Mouse (Mus musculus): ENCODE data around the gene Acsm5. TPM values are rescaled to one million over a fixed set of nuclear protein-coding genes. Genes with fewer than 3 reads are reported as not detected.

The Acsm5 gene
- polyA plus RNA-seq, 1 experiment from 2014 or later = not detected

DNA sequence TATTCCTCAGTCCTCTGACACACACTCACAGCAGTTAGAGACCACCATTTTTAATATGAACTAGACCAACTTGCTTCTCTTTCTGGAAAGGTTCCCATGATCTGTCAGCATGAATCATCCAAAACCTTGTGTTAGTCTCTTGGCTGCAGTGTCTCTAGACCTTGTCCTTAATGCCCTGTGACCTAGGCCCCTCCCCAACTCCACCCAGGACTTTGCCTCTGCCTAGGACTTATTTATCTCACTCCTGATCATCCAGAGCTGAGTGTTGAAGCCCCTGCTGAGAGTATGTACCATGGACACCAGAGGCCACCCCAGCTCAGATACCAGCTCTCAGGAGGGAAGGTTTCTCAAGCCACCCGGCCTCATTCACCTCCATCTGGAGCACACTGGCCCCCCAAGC lies 3.1 kb downstream of the Acsm5 start:
- no peak overlapping the region for H3K9ac ChIP-seq
- no peaks in the 10 kb centered on the region for H3K27me3 ChIP-seq
- no peak for ATAC-seq (ENCODE audit: low FRiP score, low read depth)
- no peaks in the 10 kb centered on the region for H3K36me3 ChIP-seq
- WGBS = 63% methylated on average over 1 of the region's 1 CpGs
- no peak overlapping the region for H3K4me2 ChIP-seq (replicated peaks)
- H3K4me3 ChIP-seq = no peak overlapping the region
- no peaks in the 10 kb centered on the region for H3K4me1 ChIP-seq
- H3K9me3 ChIP-seq = no peaks in the 10 kb centered on the region
- no peak overlapping the region for H3K27ac ChIP-seq

DNA sequence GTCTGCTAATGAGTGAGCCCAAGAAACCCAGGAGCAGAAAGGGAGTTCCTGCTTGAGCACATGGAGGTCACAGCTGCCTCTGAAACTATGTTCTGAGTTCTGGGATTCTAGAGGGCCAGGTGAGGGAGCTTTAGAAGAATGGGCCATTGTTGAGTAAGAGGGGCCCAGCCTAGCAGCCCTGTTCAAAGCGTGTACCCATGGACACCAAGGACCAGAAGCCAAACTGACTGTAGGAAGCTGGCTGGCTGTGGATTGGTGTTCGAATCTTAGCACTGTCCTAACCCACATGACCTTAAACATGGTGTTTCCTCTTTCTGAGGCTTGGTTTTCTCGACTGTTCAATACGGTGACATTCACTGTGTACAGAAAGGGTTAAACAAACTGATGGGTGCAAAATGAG lies 4.1 kb downstream of the Acsm5 start, which contains the start of gene Pdilt:
Gene Pdilt, minus strand, starts transcription at position 101 of the 400 bp plus-strand sequence.
- 75% methylated on average over 4 of the region's 4 CpGs for whole genome bisulfite sequencing
- H3K36me3 ChIP-seq = no peaks in the 10 kb centered on the region
- no peak within 1 kb of the TSS for H3K4me3 ChIP-seq
- no peak for ATAC-seq (ENCODE audit: low FRiP score, low read depth)
- H3K4me2 ChIP-seq (replicated peaks) = no peak within 1 kb of the TSS
- no peaks in the 10 kb centered on the region for H3K9me3 ChIP-seq
- no peak within 1 kb of the TSS for H3K9ac ChIP-seq
- no peaks in the 10 kb centered on the region for H3K27me3 ChIP-seq
- no peak within 1 kb of the TSS for H3K27ac ChIP-seq
- H3K4me1 ChIP-seq = no peaks in the 10 kb centered on the region

DNA sequence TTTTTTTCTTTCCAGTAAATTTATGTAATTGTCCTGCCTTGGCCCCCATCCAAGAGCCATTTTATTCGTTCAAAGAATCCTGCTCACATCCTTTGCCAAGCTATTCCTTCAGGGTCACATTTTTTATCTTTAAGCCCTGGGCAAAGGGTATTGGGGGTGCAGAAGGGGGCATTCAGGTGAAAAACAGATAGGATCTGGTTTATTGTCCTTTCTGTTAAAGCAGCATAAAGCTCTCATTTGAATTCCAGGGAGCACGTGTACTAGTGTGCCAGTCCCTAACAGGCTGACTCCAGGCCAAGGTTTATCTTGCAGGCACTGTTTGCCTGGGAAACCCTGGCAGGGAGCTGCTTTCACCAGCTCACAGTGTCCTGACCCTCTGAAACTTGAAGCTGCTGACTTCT lies 6.6 kb downstream of the Acsm5 start:
- Histone ChIP-seq H3K36me3 (no peaks in the 10 kb centered on the region), H3K27me3 (no peaks in the 10 kb centered on the region), H3K27ac (no peak overlapping the region), H3K9me3 (no peaks in the 10 kb centered on the region), H3K9ac (no peak overlapping the region), H3K4me3 (no peak overlapping the region), H3K4me2 (replicated peaks) (no peak overlapping the region), H3K4me1 (no peaks in the 10 kb centered on the region)
- no peak for ATAC-seq (ENCODE audit: low FRiP score, low read depth)
- 37% methylated on average over 2 of the region's 2 CpGs for WGBS

DNA sequence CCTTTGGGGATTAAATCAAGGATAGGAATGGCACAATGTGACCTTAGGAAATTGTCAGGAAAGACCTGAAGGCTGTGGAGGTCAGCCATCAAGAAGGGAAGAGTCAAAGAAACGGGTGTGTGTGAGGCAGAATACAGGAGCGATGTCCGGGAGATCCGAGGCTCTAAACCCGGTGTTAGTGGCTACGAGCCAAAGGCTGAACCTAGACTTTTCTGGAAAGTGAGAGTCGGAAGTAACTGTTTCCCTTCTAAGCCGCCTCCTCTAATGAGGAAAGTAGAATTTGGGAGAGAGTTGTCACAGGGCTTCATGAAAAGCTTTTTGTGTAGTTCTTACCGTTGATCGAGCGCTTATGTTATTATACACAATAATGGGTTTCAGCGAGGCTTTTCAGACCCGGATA lies 7.2 kb downstream of the Acsm5 start:
- no peaks in the 10 kb centered on the region for H3K9me3 ChIP-seq
- WGBS = 78% methylated on average over 13 of the region's 13 CpGs
- no peak overlapping the region for H3K4me2 ChIP-seq (replicated peaks)
- ATAC-seq (ENCODE audit: low FRiP score, low read depth) = no peak
- no peak overlapping the region for H3K9ac ChIP-seq
- H3K4me1 ChIP-seq = no peaks in the 10 kb centered on the region
- no peak overlapping the region for H3K27ac ChIP-seq
- no peaks in the 10 kb centered on the region for H3K27me3 ChIP-seq
- H3K36me3 ChIP-seq = no peaks in the 10 kb centered on the region
- no peak overlapping the region for H3K4me3 ChIP-seq

DNA sequence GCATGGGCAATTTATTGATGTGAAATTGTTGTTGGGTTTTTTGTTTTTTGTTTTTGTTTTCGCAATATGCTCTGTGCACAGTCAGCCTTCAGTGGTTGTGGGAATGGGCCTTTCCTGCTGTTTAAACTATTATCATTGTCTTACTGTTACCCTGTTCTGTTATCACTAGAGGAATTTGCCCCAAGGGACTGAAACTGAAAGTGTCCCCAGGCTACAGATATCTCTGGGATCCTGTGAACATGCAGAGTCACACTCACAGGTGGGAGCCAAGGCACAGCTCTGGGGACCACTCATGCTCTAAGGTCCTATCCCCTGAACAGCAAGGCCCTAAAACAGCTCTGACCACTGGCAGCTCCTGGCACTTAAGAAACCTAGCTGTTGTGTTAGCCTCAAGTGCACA lies 7.9 kb downstream of the Acsm5 start:
- Histone ChIP-seq H3K27ac (no peak overlapping the region), H3K4me1 (no peaks in the 10 kb centered on the region), H3K4me2 (replicated peaks) (no peak overlapping the region), H3K9ac (no peak overlapping the region), H3K4me3 (no peak overlapping the region), H3K9me3 (no peaks in the 10 kb centered on the region), H3K36me3 (no peaks in the 10 kb centered on the region), H3K27me3 (no peaks in the 10 kb centered on the region)
- 96% methylated on average over 1 of the region's 1 CpGs for WGBS
- no peak for ATAC-seq (ENCODE audit: low FRiP score, low read depth)

DNA sequence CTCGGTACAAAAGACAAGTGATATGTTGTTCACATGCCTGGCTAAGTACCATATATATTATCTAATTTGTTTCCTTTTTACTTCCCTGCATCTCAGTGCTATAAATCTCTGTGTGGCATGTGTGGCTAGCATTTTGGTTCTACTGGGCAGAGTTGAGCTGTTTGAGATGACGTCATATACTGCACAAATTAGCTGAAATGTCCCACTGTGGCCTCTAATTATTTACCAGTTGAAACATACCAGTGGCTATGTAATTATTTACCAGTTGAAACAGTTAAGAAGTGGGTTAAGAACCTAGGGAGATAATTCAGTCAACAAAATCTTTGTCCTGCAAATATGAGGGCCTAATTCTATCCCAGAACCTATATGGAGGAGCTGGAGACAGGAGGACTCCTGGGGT lies 8.3 kb downstream of the Acsm5 start:
- no peaks in the 10 kb centered on the region for H3K4me1 ChIP-seq
- H3K36me3 ChIP-seq = no peaks in the 10 kb centered on the region
- no peaks in the 10 kb centered on the region for H3K27me3 ChIP-seq
- no peak overlapping the region for H3K9ac ChIP-seq
- no peak overlapping the region for H3K27ac ChIP-seq
- no peak overlapping the region for H3K4me3 ChIP-seq
- no peaks in the 10 kb centered on the region for H3K9me3 ChIP-seq
- WGBS = 38% methylated on average over 2 of the region's 2 CpGs
- H3K4me2 ChIP-seq (replicated peaks) = no peak overlapping the region
- ATAC-seq (ENCODE audit: low FRiP score, low read depth) = no peak

DNA sequence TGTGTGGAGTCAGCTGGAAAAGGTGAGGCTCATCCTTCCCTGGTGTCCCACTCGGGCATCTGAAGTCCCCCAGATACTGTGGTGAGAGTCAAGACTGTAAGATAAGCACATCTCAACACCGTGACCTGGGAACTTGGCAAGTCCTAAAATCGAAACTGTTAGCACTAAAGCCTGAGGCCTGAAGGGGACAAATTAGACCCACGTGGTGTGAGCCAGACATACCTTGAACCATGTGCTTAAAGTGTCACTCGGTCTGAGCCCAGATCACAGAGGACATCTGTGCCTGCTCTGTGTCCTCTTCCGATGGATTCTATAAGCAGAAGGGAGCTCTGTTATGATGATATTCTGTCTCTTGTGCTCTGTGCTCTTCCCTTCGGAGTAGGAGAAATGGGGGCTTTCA lies 9.4 kb downstream of the Acsm5 start:
- WGBS = 65% methylated on average over 7 of the region's 7 CpGs
- ATAC-seq (ENCODE audit: low FRiP score, low read depth) = no peak
- Histone ChIP-seq H3K36me3 (no peaks in the 10 kb centered on the region), H3K27ac (no peak overlapping the region), H3K9me3 (no peaks in the 10 kb centered on the region), H3K4me1 (no peaks in the 10 kb centered on the region), H3K9ac (no peak overlapping the region), H3K4me3 (no peak overlapping the region), H3K4me2 (replicated peaks) (no peak overlapping the region), H3K27me3 (no peaks in the 10 kb centered on the region)

DNA sequence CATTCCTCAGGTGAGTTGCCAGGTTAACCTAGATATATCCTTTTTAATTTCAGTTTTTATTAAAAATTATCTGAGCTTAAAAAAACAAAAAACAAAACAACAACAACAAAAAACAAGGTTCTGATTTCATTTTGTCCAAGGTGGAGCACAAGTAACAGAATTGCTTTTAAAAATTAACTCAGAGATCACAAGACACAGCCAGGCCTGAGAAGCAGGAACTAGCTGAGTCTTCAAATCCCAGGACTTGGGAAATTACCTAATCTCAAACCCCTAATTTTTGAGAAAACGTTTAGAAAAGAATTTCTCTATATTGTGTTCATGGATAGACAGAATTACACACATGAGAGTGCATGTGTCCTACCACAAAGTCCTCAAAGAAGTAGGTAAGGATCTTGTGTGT lies 13.7 kb downstream of the Acsm5 start:
- Histone ChIP-seq H3K4me3 (no peak overlapping the region), H3K27ac (no peak overlapping the region), H3K27me3 (no peaks in the 10 kb centered on the region), H3K9me3 (no peaks in the 10 kb centered on the region), H3K4me2 (replicated peaks) (no peak overlapping the region), H3K36me3 (no peaks in the 10 kb centered on the region), H3K9ac (no peak overlapping the region), H3K4me1 (no peaks in the 10 kb centered on the region)
- ATAC-seq (ENCODE audit: low FRiP score, low read depth) = no peak
- WGBS = 47% methylated on average over 1 of the region's 1 CpGs

DNA sequence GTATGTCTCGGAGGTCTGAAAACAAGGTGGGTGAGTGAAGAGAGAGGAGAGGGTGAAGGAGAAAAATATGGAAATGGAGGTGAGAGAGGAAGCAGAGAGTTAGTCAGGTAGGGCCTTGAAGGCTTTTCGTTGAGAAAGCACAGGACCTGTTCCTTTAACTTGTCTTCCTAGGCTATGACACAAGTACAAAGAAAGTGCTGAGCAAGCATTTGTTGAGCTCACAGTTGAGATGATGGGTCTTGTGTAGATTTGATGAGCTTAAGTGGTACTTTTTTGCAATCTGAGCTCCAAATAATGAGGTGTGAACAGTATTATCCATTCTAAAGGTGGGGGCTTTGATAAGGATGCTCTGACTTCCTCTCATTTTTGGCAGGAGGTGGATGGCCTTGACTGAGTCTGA lies 15.1 kb downstream of the Acsm5 start:
- 79% methylated on average over 2 of the region's 2 CpGs for WGBS
- no peaks in the 10 kb centered on the region for H3K9me3 ChIP-seq
- no peaks in the 10 kb centered on the region for H3K4me1 ChIP-seq
- no peak overlapping the region for H3K4me3 ChIP-seq
- H3K9ac ChIP-seq = no peak overlapping the region
- no peak for ATAC-seq (ENCODE audit: low FRiP score, low read depth)
- H3K27ac ChIP-seq = no peak overlapping the region
- no peaks in the 10 kb centered on the region for H3K27me3 ChIP-seq
- H3K36me3 ChIP-seq = no peaks in the 10 kb centered on the region
- H3K4me2 ChIP-seq (replicated peaks) = no peak overlapping the region

DNA sequence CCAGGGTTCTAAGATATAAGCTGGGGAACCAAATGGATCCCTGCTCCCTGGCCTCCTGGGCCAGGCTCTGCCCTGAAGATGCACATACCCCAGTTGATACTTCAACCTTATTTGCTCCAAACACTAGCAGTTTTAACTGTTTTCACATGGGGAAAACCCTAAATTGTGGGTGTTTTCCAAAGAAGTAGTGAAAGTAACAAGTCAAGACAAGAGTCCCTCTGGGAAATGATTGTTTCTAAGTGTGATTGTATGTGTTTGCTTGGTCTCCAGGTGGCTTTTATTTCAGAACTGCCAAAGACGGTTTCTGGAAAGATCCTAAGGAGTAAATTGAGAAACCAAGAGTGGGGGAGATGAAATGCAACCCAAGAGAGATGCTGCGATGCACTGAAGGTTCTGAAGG lies 23.2 kb downstream of the Acsm5 start:
- Histone ChIP-seq H3K27ac (no peak overlapping the region), H3K4me1 (no peaks in the 10 kb centered on the region), H3K36me3 (no peaks in the 10 kb centered on the region), H3K4me3 (no peak overlapping the region), H3K9ac (no peak overlapping the region), H3K4me2 (replicated peaks) (no peak overlapping the region), H3K27me3 (no peaks in the 10 kb centered on the region), H3K9me3 (no peaks in the 10 kb centered on the region)
- no peak for ATAC-seq (ENCODE audit: low FRiP score, low read depth)
- WGBS = 77% methylated on average over 2 of the region's 2 CpGs

DNA sequence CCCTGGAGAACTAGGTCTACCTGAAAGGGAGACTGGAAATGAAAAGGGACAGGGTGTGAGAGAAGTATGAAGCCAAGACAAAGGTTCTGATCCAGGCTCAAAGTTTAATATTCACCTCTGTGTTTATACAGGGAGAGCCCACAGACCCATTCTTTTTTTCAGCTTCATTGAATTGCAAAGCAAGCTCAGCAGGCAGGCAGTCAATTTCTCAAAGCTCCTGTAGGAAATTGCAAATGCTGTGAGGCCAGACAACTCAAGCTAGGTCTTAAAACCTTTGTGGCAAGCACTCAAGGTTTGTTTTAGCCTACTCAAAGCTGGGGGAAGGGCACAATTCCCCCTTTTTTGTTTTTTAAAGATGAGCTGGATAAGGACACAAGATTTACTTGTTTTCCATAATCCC lies 26.3 kb downstream of the Acsm5 start:
- H3K27me3 ChIP-seq = no peaks in the 10 kb centered on the region
- ATAC-seq (ENCODE audit: low FRiP score, low read depth) = no peak
- H3K36me3 ChIP-seq = no peaks in the 10 kb centered on the region
- H3K4me2 ChIP-seq (replicated peaks) = no peak overlapping the region
- H3K4me1 ChIP-seq = no peaks in the 10 kb centered on the region
- no peak overlapping the region for H3K9ac ChIP-seq
- no peak overlapping the region for H3K27ac ChIP-seq
- no peak overlapping the region for H3K4me3 ChIP-seq
- H3K9me3 ChIP-seq = no peaks in the 10 kb centered on the region

DNA sequence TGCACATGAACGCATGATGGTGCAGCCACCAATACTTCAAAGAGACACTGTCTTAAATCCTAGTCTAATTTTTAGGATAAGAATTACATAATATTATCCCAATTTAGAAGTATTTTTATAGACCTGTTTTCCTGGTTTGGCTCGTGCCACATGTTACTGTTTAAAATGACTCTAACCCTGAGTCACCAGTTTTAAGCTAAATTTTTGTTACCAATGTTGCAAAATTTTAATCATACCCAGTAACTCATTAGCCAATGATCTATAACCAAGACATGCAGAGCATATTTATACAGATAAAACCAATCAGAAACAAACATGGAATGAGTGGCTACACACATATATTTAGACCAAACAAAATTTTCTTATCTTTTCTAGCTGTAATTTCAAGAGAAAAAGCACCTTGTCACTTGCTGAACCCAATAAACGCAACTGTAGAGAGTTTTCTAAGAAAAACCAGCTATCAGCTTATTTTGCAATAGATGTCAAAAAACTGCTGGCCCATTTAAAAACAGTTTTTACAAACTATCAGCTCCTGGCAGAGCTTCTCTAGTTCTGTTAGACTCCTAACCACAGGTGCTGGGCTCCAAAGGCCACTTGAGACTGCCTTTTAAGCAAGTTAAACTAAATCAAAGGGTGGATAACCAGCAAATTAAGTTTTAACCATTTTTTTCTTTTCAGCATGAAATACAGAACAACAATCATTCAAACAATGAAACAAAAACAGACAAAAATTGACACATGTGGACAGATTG lies 31.4 kb downstream of the Acsm5 start:
- no peaks in the 10 kb centered on the region for H3K36me3 ChIP-seq
- WGBS = 72% methylated on average over 3 of the region's 3 CpGs
- H3K27me3 ChIP-seq = no peaks in the 10 kb centered on the region

DNA sequence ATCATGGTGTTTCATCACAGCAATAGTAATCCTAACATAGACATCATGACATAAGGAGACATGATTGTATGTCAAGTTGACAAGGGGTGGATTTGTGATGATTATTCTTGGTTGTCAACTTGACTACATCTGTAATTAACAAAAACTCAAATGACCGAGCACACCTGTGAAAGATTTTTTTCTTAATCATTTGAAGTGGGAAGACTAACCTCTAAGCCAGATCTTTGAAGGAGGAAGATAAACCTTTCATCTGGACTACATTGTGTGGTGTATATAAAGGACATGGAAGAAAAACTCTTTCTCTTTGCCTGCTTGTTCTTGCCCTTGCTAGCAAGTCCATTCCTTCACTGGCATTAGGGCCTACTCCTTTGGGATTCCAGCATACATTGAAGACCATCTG lies 34.8 kb downstream of the Acsm5 start, which contains the start of gene Acsm2:
Gene Acsm2, plus strand, starts transcription at position 301 of the 400 bp plus-strand sequence.
- Histone ChIP-seq H3K9me3 (no peaks in the 10 kb centered on the region), H3K4me2 (replicated peaks) (no peak within 1 kb of the TSS), H3K27me3 (no peaks in the 10 kb centered on the region), H3K4me1 (no peaks in the 10 kb centered on the region), H3K27ac (no peak within 1 kb of the TSS), H3K36me3 (no peaks in the 10 kb centered on the region), H3K9ac (no peak within 1 kb of the TSS), H3K4me3 (no peak within 1 kb of the TSS)
- WGBS = 91% methylated on average over 1 of the region's 1 CpGs
- no peak for ATAC-seq (ENCODE audit: low FRiP score, low read depth)

More for the DNA sequence above, 31.4 kb downstream of the Acsm5 start:
- no peaks in the 10 kb centered on the region for H3K4me1 ChIP-seq
- no peak overlapping the region for H3K9ac ChIP-seq
- H3K9me3 ChIP-seq = no peaks in the 10 kb centered on the region
- H3K4me2 ChIP-seq (replicated peaks) = no peak overlapping the region
- no peak overlapping the region for H3K27ac ChIP-seq
- no peak for ATAC-seq (ENCODE audit: low FRiP score, low read depth)
- no peak overlapping the region for H3K4me3 ChIP-seq
